Mouse (Mus musculus) bone marrow macrophage, adult 2 months (primary cell): ENCODE data around the gene Kctd4. TPM values are rescaled to one million over a fixed set of nuclear protein-coding genes. Genes with fewer than 3 reads are reported as not detected.

Source experiments
- H3K27ac ChIP-seq: 2 replicates; pipeline ENCODE4 v1.5.1; 2012; ENCODE audit warnings: low read depth, low read length; ENCODE audit not compliant: insufficient read depth
- H3K4me1 ChIP-seq: 2 replicates; pipeline ENCODE4 v1.6.1; 2012; ENCODE audit warnings: low read length; ENCODE audit not compliant: control insufficient read depth, insufficient read depth
- H3K4me3 ChIP-seq: 2 replicates; pipeline ENCODE4 v1.5.1; 2012; ENCODE audit warnings: mild to moderate bottlenecking, low read length, moderate library complexity; ENCODE audit not compliant: insufficient read depth
- CTCF ChIP-seq: IDR thresholded peaks from 2 replicates; pipeline ENCODE4 v1.5.1; 2012; ENCODE audit warnings: low read depth, mild to moderate bottlenecking, low read length, moderate library complexity
- POLR2A ChIP-seq: IDR thresholded peaks from 2 replicates; pipeline ENCODE4 v1.6.1; 2012; ENCODE audit warnings: mild to moderate bottlenecking, low read depth, low read length, borderline replicate concordance
- polyA plus RNA-seq: library from polyadenylated mRNA; stranded (reverse); fragments of >200 nt; gene quantifications from 2 replicates; pipeline ENCODE4 v1.2.4, GENCODE M21; 2012; ENCODE audit not compliant: missing spikeins, insufficient read depth, insufficient read length

Kctd4 gene
- polyA plus RNA-seq, 1 experiment, result not detected

DNA sequence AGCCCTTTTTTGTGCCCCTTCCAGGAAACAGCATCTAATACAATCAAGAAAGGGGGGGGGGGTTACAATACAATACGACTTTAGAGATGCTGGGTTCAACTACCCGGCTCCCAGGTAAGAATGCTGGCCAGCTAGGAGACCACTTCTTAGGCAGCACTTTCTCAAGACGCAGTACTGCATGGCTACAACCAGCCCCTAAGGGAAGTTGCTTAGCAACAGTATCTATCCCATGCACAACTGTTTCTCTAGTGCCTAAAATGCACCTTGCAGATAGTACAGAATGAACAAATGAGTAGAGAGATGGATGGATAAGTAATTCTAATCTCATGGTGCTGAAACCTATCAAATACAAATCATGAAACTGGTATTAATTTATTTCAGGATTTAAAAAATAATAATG, 7.1 kb upstream of the Kctd4 start:
- TF ChIP-seq POLR2A (no peak), CTCF (no peak)
- H3K27ac ChIP-seq, result no peak overlapping the region
- H3K4me1 ChIP-seq, result peaks cover 9% of the 10 kb centered on the region
- H3K4me3 ChIP-seq, result no peak overlapping the region

DNA sequence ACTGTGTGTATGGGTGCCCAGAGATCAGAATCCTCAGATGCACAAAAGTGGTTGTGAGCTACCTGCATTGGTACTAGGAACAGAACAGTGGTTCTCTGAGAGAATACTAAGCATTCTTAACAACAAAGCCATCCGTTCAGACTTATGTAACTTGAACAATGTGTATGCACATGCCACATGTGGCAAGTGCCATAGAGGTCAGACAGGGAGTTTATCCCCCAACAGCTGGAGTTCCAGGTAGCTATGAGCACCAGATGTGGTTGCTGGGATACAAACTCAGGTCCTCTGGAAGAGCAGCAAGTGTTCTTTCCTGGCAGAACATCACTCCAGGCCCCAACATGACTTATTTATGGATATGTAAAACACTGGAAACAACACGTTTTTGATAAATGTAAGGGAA, 1.8 kb upstream of the Kctd4 start:
- H3K4me3 ChIP-seq, result no peak overlapping the region
- TF ChIP-seq CTCF, result no peak
- no peak overlapping the region for H3K27ac ChIP-seq
- peaks cover 2% of the 10 kb centered on the region for H3K4me1 ChIP-seq

DNA sequence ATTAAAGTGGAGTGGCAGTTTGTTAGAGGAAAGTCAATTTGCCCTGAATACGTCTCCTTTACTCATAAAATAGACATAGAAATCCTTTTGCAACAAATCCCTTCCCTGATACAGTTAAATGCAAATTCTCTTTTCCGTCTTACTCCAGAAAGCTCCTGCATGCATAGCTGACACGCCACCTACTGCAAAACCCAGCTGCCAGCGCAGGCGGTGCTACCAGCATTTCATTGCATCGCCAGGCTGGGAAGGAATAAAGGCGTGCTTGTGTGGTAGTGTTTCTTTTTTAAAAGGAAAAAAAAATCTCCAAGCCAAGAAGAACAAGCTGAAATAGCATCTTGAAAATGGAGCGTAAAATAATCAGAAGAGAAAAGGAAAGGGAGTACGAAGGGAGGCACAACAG, 7.4 kb downstream of the Kctd4 start:
- no peak for TF ChIP-seq CTCF
- no peak for TF ChIP-seq POLR2A
- Histone ChIP-seq H3K27ac (no peak overlapping the region), H3K4me3 (no peak overlapping the region), H3K4me1 (peaks cover 21% of the 10 kb centered on the region)

DNA sequence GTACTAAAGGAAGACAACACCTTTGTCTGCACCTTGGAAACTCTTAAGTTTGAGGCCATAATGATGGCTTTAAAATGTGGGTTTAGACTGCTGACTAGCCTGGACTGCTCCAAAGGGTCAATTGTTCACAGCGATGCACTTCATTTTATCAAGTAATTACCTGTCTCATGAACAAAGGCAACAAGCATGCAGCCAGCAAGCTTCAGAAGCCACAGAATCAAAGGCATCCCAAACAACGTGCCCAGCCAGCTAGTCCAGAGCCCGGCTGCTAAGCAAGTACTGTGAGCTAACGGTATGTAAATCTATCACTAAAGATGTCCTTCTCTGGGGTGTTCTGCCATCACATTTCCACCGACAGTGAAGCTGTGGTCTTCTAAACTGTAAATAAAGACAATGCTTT, 8.4 kb downstream of the Kctd4 start:
- TF ChIP-seq CTCF, result no peak
- no peak for TF ChIP-seq POLR2A
- Histone ChIP-seq H3K4me3 (no peak overlapping the region), H3K4me1 (peaks cover 24% of the 10 kb centered on the region), H3K27ac (no peak overlapping the region)

DNA sequence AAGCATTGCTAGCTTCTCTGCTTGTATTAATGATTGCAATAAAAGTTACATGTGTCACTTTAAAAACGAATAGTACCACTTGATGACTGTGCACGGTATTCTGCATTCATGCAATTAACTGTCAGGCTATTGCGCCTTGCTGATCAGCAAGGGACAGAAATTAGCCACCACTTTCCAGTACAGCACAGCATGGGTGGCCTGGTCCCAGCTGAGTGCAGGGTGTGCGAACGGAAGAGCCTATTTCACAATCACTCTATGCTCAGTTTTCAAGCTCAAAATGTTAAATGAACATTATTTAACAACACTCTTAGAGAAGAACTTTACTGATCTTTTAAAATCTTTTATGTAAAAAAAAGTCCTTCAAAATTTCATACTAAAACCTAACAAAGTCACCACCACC, 9.2 kb downstream of the Kctd4 start:
- H3K4me3 ChIP-seq, result no peak overlapping the region
- H3K27ac ChIP-seq, result no peak overlapping the region
- TF ChIP-seq CTCF, result no peak
- peaks cover 24% of the 10 kb centered on the region for H3K4me1 ChIP-seq

DNA sequence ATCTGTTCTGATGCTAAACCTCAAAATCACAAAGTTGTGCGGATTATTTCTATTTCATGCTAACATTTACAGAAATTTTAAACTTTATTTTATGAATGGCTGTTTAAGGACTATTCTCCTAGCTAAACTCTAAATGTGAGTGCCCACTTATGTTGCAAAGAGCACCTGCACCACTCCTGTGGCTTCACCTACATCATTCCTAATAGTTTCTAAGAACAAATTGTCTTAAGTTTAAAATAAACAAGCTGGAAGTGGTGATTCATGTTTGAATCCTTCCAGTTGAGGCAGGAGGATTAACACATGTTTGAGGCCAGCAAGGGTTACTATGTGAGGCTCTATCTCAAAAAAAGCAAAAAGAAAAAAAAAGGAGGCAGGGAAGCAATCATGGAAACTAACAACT, 9.6 kb downstream of the Kctd4 start:
- TF ChIP-seq CTCF (no peak), POLR2A (no peak)
- no peak overlapping the region for H3K27ac ChIP-seq
- H3K4me3 ChIP-seq, result no peak overlapping the region
- H3K4me1 ChIP-seq, result peaks cover 22% of the 10 kb centered on the region

DNA sequence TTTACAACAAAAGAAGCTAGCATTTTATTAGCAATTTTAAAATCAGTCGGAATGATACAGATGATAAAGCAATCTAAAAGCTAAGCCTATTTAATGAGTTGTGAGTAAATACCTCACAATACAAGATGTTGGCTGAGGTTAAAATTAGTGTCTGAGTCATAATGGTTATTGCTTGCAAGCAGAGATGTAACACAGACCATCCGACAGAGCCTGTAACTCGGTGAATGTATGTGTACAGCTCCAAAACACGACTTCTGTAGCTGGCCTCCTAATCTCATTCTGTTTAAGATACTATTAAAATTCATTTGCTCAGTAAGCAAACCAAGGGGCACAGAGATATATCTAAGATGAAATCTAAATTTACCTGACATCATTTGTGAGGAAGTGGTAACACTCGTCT, 12.5 kb downstream of the Kctd4 start:
- H3K27ac ChIP-seq, result no peak overlapping the region
- H3K4me1 ChIP-seq, result peaks cover 14% of the 10 kb centered on the region
- TF ChIP-seq POLR2A (no peak), CTCF (no peak)
- H3K4me3 ChIP-seq, result no peak overlapping the region

DNA sequence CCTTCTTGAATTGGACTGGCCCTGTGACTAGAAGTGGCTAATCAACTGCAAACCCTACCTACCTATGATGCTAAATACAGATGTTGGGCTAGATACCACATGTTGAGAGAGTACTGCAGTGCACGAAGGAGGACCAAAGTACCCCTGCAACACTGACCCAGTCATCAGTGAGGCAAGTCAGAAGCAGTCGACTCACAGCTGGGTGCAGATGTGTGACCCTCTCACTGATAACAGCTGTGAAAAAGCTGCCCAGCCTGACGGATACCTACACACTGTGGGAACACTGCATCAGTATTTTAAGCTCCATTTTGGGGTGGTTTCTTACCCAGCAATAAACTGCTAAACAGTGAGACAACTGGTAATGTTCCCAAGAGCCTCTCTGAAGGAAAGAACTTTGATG, 21.3 kb downstream of the Kctd4 start:
- no peak overlapping the region for H3K4me3 ChIP-seq
- peaks cover 4% of the 10 kb centered on the region; the same call in 1 of the 2 replicates for H3K4me1 ChIP-seq
- no peak for TF ChIP-seq CTCF
- TF ChIP-seq POLR2A, result no peak
- H3K27ac ChIP-seq, result no peak overlapping the region

DNA sequence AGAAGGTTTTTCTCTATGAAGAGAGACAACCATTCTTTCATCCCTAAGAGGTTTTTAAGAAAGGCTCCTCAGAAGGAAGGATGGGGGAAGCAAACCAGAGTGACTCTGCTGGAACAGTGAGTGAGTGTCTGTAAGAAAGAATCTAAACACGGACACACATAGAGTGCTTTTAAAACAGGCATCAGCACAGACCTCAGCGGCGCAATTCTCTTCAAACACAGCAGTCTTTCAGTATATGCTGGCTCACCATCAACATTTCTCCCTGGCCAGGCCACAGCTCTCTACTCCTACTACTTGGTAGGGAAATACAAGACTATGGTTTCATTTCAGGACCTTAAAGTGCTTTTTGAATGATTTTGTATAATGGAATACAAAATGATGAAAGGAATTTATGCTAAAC, 26.4 kb downstream of the Kctd4 start:
- TF ChIP-seq CTCF, result no peak
- no peak for TF ChIP-seq POLR2A
- Histone ChIP-seq H3K4me3 (no peak overlapping the region), H3K27ac (no peak overlapping the region), H3K4me1 (peaks cover 10% of the 10 kb centered on the region)

DNA sequence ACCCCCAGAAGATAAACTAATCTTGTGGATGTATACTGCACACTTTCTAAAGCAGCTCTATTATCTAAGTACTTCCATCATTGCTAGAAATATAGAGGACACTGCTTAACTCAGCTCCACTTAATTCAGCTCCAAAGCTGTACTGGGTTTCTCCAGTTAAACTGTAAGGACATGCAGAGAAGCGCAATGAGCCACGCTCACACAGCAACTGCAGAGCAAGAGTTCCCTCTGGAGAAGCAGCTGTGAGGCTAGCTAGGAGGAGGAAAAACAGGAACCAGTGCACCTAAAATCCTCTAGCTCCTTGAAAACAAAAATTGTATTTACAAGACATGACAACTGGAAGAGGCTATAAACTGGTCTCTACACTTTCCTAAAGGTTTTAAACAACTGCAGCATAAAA, 29.1 kb downstream of the Kctd4 start:
- Histone ChIP-seq H3K27ac (no peak overlapping the region), H3K4me1 (peaks cover 10% of the 10 kb centered on the region), H3K4me3 (no peak overlapping the region)
- TF ChIP-seq CTCF (no peak), POLR2A (no peak)

DNA sequence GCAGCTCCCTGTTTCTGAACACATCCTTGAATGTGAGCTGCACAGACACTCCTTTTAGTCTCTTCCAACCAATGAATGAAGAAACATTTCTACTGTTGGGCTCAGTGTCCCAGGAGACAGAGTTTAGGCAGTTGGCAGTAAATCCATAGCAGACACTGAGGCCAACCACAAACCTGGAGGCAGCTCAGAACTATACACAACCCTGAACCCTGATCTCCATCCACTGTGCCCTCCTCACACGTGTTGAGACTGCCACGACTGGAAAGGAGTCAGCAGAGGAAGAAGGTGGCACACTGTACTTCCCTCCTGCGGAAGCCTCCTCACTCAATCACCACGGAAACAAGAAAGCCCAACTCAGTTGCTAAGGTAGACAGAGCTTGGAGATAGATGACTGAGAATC, 30.3 kb downstream of the Kctd4 start:
- no peak overlapping the region for H3K4me3 ChIP-seq
- H3K4me1 ChIP-seq, result peaks cover 11% of the 10 kb centered on the region
- TF ChIP-seq CTCF (no peak), POLR2A (no peak)
- H3K27ac ChIP-seq, result no peak overlapping the region
